In the genomic region with DNA sequence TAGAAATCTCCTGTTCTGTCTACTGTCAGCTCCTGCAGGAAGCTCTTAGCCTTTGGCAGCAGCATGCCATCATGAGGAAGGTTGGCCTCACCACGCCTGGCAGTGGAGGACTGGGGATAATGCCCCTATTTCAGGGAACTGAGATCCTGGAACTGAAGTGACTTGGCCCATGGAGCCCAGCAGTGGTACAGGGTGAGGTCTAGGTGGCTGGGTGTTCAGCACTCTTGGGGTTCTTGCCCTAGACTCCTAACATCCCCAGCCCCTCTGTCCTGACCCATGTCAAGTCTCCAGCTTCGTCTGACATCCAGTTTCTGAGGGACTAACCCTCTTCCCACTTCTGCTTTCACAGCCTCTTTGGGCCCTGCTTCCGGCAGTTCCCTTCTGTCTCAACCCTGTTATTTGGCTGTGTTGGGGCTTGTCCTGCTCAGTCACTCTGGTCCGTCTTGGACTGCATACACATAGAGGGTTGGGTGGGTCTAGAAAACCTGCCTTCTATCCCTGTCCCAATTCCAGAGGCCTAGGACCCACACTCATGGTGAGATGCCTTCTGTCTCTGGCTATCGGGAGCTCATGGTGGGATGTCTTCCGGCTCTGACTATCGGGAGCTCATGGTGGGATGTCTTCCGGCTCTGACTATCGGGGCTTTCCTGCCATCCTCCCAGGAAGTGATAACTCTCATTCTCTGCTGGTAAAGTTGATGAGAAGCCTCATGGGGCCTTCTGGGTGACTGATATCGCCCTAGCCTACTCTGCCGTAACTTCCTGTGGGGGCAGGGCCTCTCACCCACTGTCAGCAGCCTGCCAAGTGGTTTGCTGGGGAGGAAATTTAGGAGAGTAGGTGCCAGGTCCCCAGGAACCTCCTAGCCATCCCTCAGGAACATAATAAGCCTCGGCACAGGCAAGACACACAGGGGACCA, we compare ENCODE assay signal across 10 mouse cellular contexts. TPM values are rescaled to one million over a fixed set of nuclear protein-coding genes. Genes with fewer than 3 reads are reported as not detected.
DNase-seq lines count a peak whose midpoint lies in the region; ATAC-seq and TF ChIP-seq lines count a peak whose summit lies in the region.
"Had no signal": no experiment of that assay in that cellular context is flagged by ENCODE, and none has a peak within 500 bp of the region (broad histone marks: within the 10 kb centered on the region; RNA-seq: fewer than 3 reads in every experiment).

No protein-coding gene starts in this region.

- H3K27me3 ChIP-seq in heart, postnatal 0 days (ENCODE audit: control insufficient read depth, insufficient read depth, low read length): no peaks in the 10 kb centered on the region
- H3K27me3 ChIP-seq: forebrain, embryonic 15.5 days; limb, embryonic 12.5 days had no signal

- no peak for TF ChIP-seq CTCF in lung, adult 2 months (IDR thresholded peaks at IDR 0.05; ENCODE audit: insufficient read depth, low read length)
- TF ChIP-seq CTCF in heart, postnatal 0 days (IDR thresholded peaks at IDR 0.05; ENCODE audit: low read depth): no peak

- H3K4me1 ChIP-seq in lung, adult 2 months (ENCODE audit: control insufficient read depth, insufficient read depth, low read length): no peaks in the 10 kb centered on the region
- 0 out of 2 replicates have a peak, but pooled peaks cover 5% of the 10 kb centered on the region for H3K4me1 ChIP-seq in heart, postnatal 0 days (ENCODE audit: control insufficient read depth, insufficient read depth)
- H3K4me1 ChIP-seq: forebrain, embryonic 15.5 days; limb, embryonic 12.5 days had no signal

- ATAC-seq in heart, postnatal 0 days (ENCODE audit: insufficient read depth, low read depth): no peak
- peak; percentile 68 for ATAC-seq in megakaryocyte progenitor cell, adult 5-6 weeks (replicated peaks; ENCODE audit: poor library complexity)
- ATAC-seq: forebrain, embryonic 15.5 days had no signal

- DNase-seq in lung, adult 2 months: no peak
- no peak for DNase-seq in lung, postnatal 10 days
- no peak for DNase-seq in heart, postnatal 0 days (ENCODE audit: low spot score)
- peak; percentile 58 to 72 for DNase-seq in thymus, postnatal 36 days
- no peak for DNase-seq in yolk sac, embryonic 10.5 days (ENCODE audit: low spot score)
- DNase-seq in left cerebral cortex, adult 9 months (ENCODE audit: low spot score in 2 of 2): no peak
- no peak for DNase-seq in right cerebral cortex, adult 18-20 months

- H3K9ac ChIP-seq in heart, postnatal 0 days (replicated peaks; ENCODE audit: low read depth, low read length): 0 out of 2 replicates have a peak overlapping the region, but pooled peaks have one; percentile 5
- H3K9ac ChIP-seq: forebrain, embryonic 15.5 days; limb, embryonic 12.5 days had no signal

- H3K27ac ChIP-seq in heart, postnatal 0 days (ENCODE audit: low read depth): peak overlapping the region; percentile 32
- H3K27ac ChIP-seq: forebrain, embryonic 15.5 days; limb, embryonic 12.5 days had no signal

- H3K36me3 ChIP-seq in heart, postnatal 0 days (replicated peaks; ENCODE audit: control insufficient read depth, insufficient read depth, low read length): peaks cover 24% of the 10 kb centered on the region

- TF ChIP-seq EP300 in heart, postnatal 0 days (IDR thresholded peaks at IDR 0.05; ENCODE audit: low read depth): no peak

- no peak for TF ChIP-seq POLR2A in lung, adult 2 months (IDR thresholded peaks at IDR 0.05; ENCODE audit: borderline replicate concordance, extremely low read depth, low read depth, low read length)

- H3K4me3 ChIP-seq in lung, adult 2 months (replicated peaks; ENCODE audit: extremely low read depth, low read depth, low read length): peak overlapping the region; percentile 31
- H3K4me3 ChIP-seq in heart, postnatal 0 days (ENCODE audit: low read depth, low read length): peak overlapping the region; percentile 17; the same call in 1 of the 2 replicates
- H3K4me3 ChIP-seq: forebrain, embryonic 15.5 days; limb, embryonic 12.5 days had no signal

- 46% methylated on average over 12 of the region's 12 CpGs for WGBS in lung, adult 2 months
- 62% methylated on average over 12 of the region's 12 CpGs for WGBS in heart, postnatal 0 days

- no peaks in the 10 kb centered on the region for H3K9me3 ChIP-seq in heart, postnatal 0 days (replicated peaks; ENCODE audit: control insufficient read depth, low read length)
- H3K9me3 ChIP-seq: forebrain, embryonic 15.5 days; limb, embryonic 12.5 days had no signal

- peak overlapping the region; percentile 43; the same call in 1 of the 2 replicates for H3K4me2 ChIP-seq in heart, postnatal 0 days (ENCODE audit: low read depth, low read length)
- H3K4me2 ChIP-seq: forebrain, embryonic 15.5 days; limb, embryonic 12.5 days had no signal

RNA-seq across cellular contexts. Expression of a gene that starts 1.5 kb away (rescaled TPM):
- 36.8 and 41.6 TPM in 2 replicates for polyA plus RNA-seq in lung, adult 2 months (2012; rRNA removed)
- 8.9 and 11.1 TPM in 2 replicates for total RNA-seq in heart, postnatal 0 days (2014; rRNA removed; ENCODE audit: low replicate concordance)
- polyA plus RNA-seq in heart, postnatal 0 days (2015; fragmentation: Nextera tagmentation; extraction: Ambion mirVana): 4.9 and 5.1 TPM in 2 replicates
- total RNA-seq in megakaryocyte progenitor cell, adult 5-6 weeks (2015): 63.8 and 78.7 TPM in 2 replicates
- total RNA-seq in megakaryocyte progenitor cell, adult 5-6 weeks (2017): 216 and 225 TPM in 2 replicates

RNA-seq across cellular contexts. Expression of a gene that starts 21.9 kb away (rescaled TPM):
- 15.1 and 15.6 TPM in 2 replicates for polyA plus RNA-seq in lung, adult 2 months (2012; rRNA removed)
- 12.6 and 32.0 TPM in 2 replicates for total RNA-seq in heart, postnatal 0 days (2014; rRNA removed; ENCODE audit: low replicate concordance)
- 27.1 and 28.4 TPM in 2 replicates for polyA plus RNA-seq in heart, postnatal 0 days (2015; fragmentation: Nextera tagmentation; extraction: Ambion mirVana)
- total RNA-seq in megakaryocyte progenitor cell, adult 5-6 weeks (2015): 1.4 and 2.2 TPM in 2 replicates
- total RNA-seq in megakaryocyte progenitor cell, adult 5-6 weeks (2017): 0.08 and 0.81 TPM in 2 replicates

RNA-seq across cellular contexts. Expression of a gene that starts 21.9 kb away (rescaled TPM):
- 27.5 and 29.9 TPM in 2 replicates for polyA plus RNA-seq in lung, adult 2 months (2012; rRNA removed)
- 42.1 and 45.3 TPM in 2 replicates for total RNA-seq in heart, postnatal 0 days (2014; rRNA removed; ENCODE audit: low replicate concordance)
- polyA plus RNA-seq in heart, postnatal 0 days (2015; fragmentation: Nextera tagmentation; extraction: Ambion mirVana): 48.1 and 49.5 TPM in 2 replicates
- 10.6 and 18.9 TPM in 2 replicates for total RNA-seq in megakaryocyte progenitor cell, adult 5-6 weeks (2015)
- 7.7 and 13.3 TPM in 2 replicates for total RNA-seq in megakaryocyte progenitor cell, adult 5-6 weeks (2017)

RNA-seq across cellular contexts. Expression of a gene that starts 22.0 kb away (rescaled TPM):
- polyA plus RNA-seq in lung, adult 2 months (2012; rRNA removed): 25.0 and 31.4 TPM in 2 replicates
- total RNA-seq in heart, postnatal 0 days (2014; rRNA removed; ENCODE audit: low replicate concordance): 94.6 and 99.7 TPM in 2 replicates
- 98.3 and 98.5 TPM in 2 replicates for polyA plus RNA-seq in heart, postnatal 0 days (2015; fragmentation: Nextera tagmentation; extraction: Ambion mirVana)
- total RNA-seq in megakaryocyte progenitor cell, adult 5-6 weeks (2015): 197 and 204 TPM in 2 replicates
- total RNA-seq in megakaryocyte progenitor cell, adult 5-6 weeks (2017): 244 and 250 TPM in 2 replicates

RNA-seq across cellular contexts. Expression of a gene that starts 25.4 kb away (rescaled TPM):
- 36.9 and 38.9 TPM in 2 replicates for polyA plus RNA-seq in lung, adult 2 months (2012; rRNA removed)
- 51.4 and 75.2 TPM in 2 replicates for total RNA-seq in heart, postnatal 0 days (2014; rRNA removed; ENCODE audit: low replicate concordance)
- polyA plus RNA-seq in heart, postnatal 0 days (2015; fragmentation: Nextera tagmentation; extraction: Ambion mirVana): 58.5 and 59.7 TPM in 2 replicates
- total RNA-seq in megakaryocyte progenitor cell, adult 5-6 weeks (2015): 10.2 and 11.5 TPM in 2 replicates
- 8.6 and 17.8 TPM in 2 replicates for total RNA-seq in megakaryocyte progenitor cell, adult 5-6 weeks (2017)

Comparison
In these comparisons a context has a peak if more than half of its experiments do, and no peak if none do; other contexts are left out.
1. DNase-seq: peak in thymus, postnatal 36 days (2 of 2); none in lung, adult 2 months (single experiment), lung, postnatal 10 days (single experiment), heart, postnatal 0 days (single experiment), yolk sac, embryonic 10.5 days (single experiment), left cerebral cortex, adult 9 months (0 of 2) and right cerebral cortex, adult 18-20 months (single experiment).